Mouse (Mus musculus) embryonic facial prominence, embryonic 15.5 days (tissue): ENCODE measurements around the gene Ccdc85c. TPM values are rescaled to one million over a fixed set of nuclear protein-coding genes. Genes with fewer than 3 reads are reported as not detected.

Experiments used
- ATAC-seq: fragments of 200-750 bp; cut with Nextera tagmentation; 2 replicates; pipeline ENCODE4 v1.8.0; 2017; ENCODE audit warnings: low read depth, moderate TSS enrichment; ENCODE audit not compliant: insufficient number of reproducible peaks, low FRiP score, low TSS enrichment
- H3K27ac ChIP-seq: fragments of 300-500 bp; sonication (generic); replicated peaks from 2 replicates; pipeline ENCODE4 v1.5.1; 2015; ENCODE audit warnings: mild to moderate bottlenecking, inconsistent platforms
- H3K27me3 ChIP-seq: fragments of 300-500 bp; sonication (generic); 2 replicates; pipeline ENCODE4 v1.6.1; 2015; ENCODE audit warnings: inconsistent platforms
- H3K36me3 ChIP-seq: fragments of 300-500 bp; sonication (generic); 2 replicates; pipeline ENCODE4 v1.6.1; 2015; ENCODE audit warnings: mild to moderate bottlenecking, inconsistent platforms
- H3K4me1 ChIP-seq: fragments of 300-500 bp; sonication (generic); 2 replicates; pipeline ENCODE4 v1.6.1; 2015; ENCODE audit warnings: inconsistent platforms
- H3K4me2 ChIP-seq: fragments of 300-500 bp; sonication (generic); replicated peaks from 2 replicates; pipeline ENCODE4 v1.6.1; 2015; ENCODE audit warnings: mild to moderate bottlenecking, inconsistent platforms
- H3K4me3 ChIP-seq: fragments of 300-500 bp; sonication (generic); replicated peaks from 2 replicates; pipeline ENCODE4 v1.5.1; 2015; ENCODE audit warnings: mild to moderate bottlenecking, inconsistent platforms
- H3K9ac ChIP-seq: fragments of 300-500 bp; sonication (generic); 2 replicates; pipeline ENCODE4 v1.6.1; 2015; ENCODE audit warnings: inconsistent platforms
- H3K9me3 ChIP-seq: fragments of 300-500 bp; sonication (generic); replicated peaks from 2 replicates; pipeline ENCODE4 v1.6.1; 2016; ENCODE audit warnings: inconsistent platforms
- WGBS: fragments of 180-500 bp; shearing (Covaris S2); methylation state at CpG from one replicate; pipeline ENCODE4 v1.1.7; 2015; 5-methylcytosine and 5-hydroxymethylcytosine counted together
- polyA plus RNA-seq: library from polyadenylated mRNA; unstranded; fragments of >200 nt; fragmentation: Nextera tagmentation; extraction: Ambion mirVana; gene quantifications from 2 replicates; pipeline ENCODE4 v1.2.1, GENCODE M21; 2015

Ccdc85c gene
- polyA plus RNA-seq, 1 experiment from 2014 or later, result 5.1 TPM

GRCm38 (mm10) chr12:108210623-108211022 is 64.6 kb downstream of the Ccdc85c start:
- no peak for ATAC-seq
- 90% methylated on average over 15 of the region's 15 CpGs for WGBS
- peaks cover 10% of the 10 kb centered on the region for H3K36me3 ChIP-seq
- no peaks in the 10 kb centered on the region for H3K27me3 ChIP-seq
- H3K4me1 ChIP-seq, result peaks cover 52% of the 10 kb centered on the region
- no peak overlapping the region for H3K4me3 ChIP-seq
- no peak overlapping the region for H3K27ac ChIP-seq
- no peak overlapping the region for H3K9ac ChIP-seq
- no peaks in the 10 kb centered on the region for H3K9me3 ChIP-seq
- H3K4me2 ChIP-seq, result no peak overlapping the region

- no peak overlapping the region for H3K4me3 ChIP-seq
- H3K9me3 ChIP-seq, result no peaks in the 10 kb centered on the region
- H3K4me1 ChIP-seq, result peaks cover 37% of the 10 kb centered on the region
- peaks cover 16% of the 10 kb centered on the region for H3K36me3 ChIP-seq
- no peaks in the 10 kb centered on the region for H3K27me3 ChIP-seq
- WGBS, result 30% methylated on average over 13 of the region's 13 CpGs
- H3K4me2 ChIP-seq, result no peak overlapping the region
- ATAC-seq, result no peak
- no peak overlapping the region for H3K27ac ChIP-seq
- H3K9ac ChIP-seq, result no peak overlapping the region
These were observed 66.3 kb downstream of the Ccdc85c start for GRCm38 (mm10) chr12:108208726-108209438.

GRCm38 (mm10) chr12:108208216-108208615 is 67.0 kb downstream of the Ccdc85c start:
- no peak for ATAC-seq
- WGBS, result 84% methylated on average over 9 of the region's 9 CpGs
- Histone ChIP-seq H3K27ac (no peak overlapping the region), H3K9ac (no peak overlapping the region), H3K4me3 (no peak overlapping the region), H3K9me3 (no peaks in the 10 kb centered on the region), H3K36me3 (peaks cover 21% of the 10 kb centered on the region), H3K27me3 (no peaks in the 10 kb centered on the region), H3K4me1 (peaks cover 30% of the 10 kb centered on the region), H3K4me2 (no peak overlapping the region)

- Histone ChIP-seq H3K36me3 (peaks cover 34% of the 10 kb centered on the region), H3K4me1 (peaks cover 14% of the 10 kb centered on the region), H3K9me3 (no peaks in the 10 kb centered on the region), H3K27ac (no peak overlapping the region), H3K27me3 (no peaks in the 10 kb centered on the region), H3K4me3 (no peak overlapping the region), H3K9ac (no peak overlapping the region), H3K4me2 (no peak overlapping the region)
- WGBS, result 7% methylated on average over 5 of the region's 5 CpGs
- 0 out of 2 replicates have a peak, but pooled peaks have one; percentile 48 for ATAC-seq
These were observed 68.6 kb downstream of the Ccdc85c start for GRCm38 (mm10) chr12:108206641-108207040.

GRCm38 (mm10) chr12:108204978-108205377 is 70.2 kb downstream of the Ccdc85c start:
- Histone ChIP-seq H3K4me1 (peaks cover 12% of the 10 kb centered on the region; the same call in 1 of the 2 replicates), H3K4me3 (no peak overlapping the region), H3K9ac (no peak overlapping the region), H3K9me3 (no peaks in the 10 kb centered on the region), H3K4me2 (no peak overlapping the region), H3K36me3 (peaks cover 50% of the 10 kb centered on the region), H3K27me3 (no peaks in the 10 kb centered on the region), H3K27ac (no peak overlapping the region)
- WGBS, result 68% methylated on average over 12 of the region's 12 CpGs
- no peak for ATAC-seq

GRCm38 (mm10) chr12:108203895-108204294 is 71.3 kb downstream of the Ccdc85c start:
- no peak for ATAC-seq

GRCm38 (mm10) chr12:108200094-108200493 is 75.1 kb downstream of the Ccdc85c start:
- WGBS, result 92% methylated on average over 1 of the region's 1 CpGs
- no peaks in the 10 kb centered on the region for H3K9me3 ChIP-seq
- H3K36me3 ChIP-seq, result peaks cover 87% of the 10 kb centered on the region

More at GRCm38 (mm10) chr12:108203895-108204294, 71.3 kb downstream of the Ccdc85c start:
- no peak overlapping the region for H3K4me3 ChIP-seq
- no peaks in the 10 kb centered on the region for H3K9me3 ChIP-seq
- H3K36me3 ChIP-seq, result peaks cover 61% of the 10 kb centered on the region
- H3K4me1 ChIP-seq, result peaks cover 3% of the 10 kb centered on the region; the same call in 1 of the 2 replicates
- H3K27me3 ChIP-seq, result no peaks in the 10 kb centered on the region
- no peak overlapping the region for H3K27ac ChIP-seq
- no peak overlapping the region for H3K9ac ChIP-seq
- WGBS, result 62% methylated on average over 8 of the region's 8 CpGs
- no peak overlapping the region for H3K4me2 ChIP-seq

GRCm38 (mm10) chr12:108198447-108198846 is 76.8 kb downstream of the Ccdc85c start:
- WGBS, result 81% methylated on average over 4 of the region's 4 CpGs
- Histone ChIP-seq H3K36me3 (peaks cover 96% of the 10 kb centered on the region), H3K4me1 (no peaks in the 10 kb centered on the region), H3K9me3 (no peaks in the 10 kb centered on the region), H3K4me3 (no peak overlapping the region), H3K4me2 (no peak overlapping the region), H3K27ac (no peak overlapping the region), H3K27me3 (no peaks in the 10 kb centered on the region), H3K9ac (no peak overlapping the region)
- ATAC-seq, result no peak

More at GRCm38 (mm10) chr12:108200094-108200493, 75.1 kb downstream of the Ccdc85c start:
- ATAC-seq, result no peak
- H3K4me2 ChIP-seq, result no peak overlapping the region
- no peak overlapping the region for H3K27ac ChIP-seq
- H3K4me1 ChIP-seq, result no peaks in the 10 kb centered on the region
- H3K9ac ChIP-seq, result no peak overlapping the region
- no peak overlapping the region for H3K4me3 ChIP-seq
- H3K27me3 ChIP-seq, result no peaks in the 10 kb centered on the region

GRCm38 (mm10) chr12:108195761-108196160 is 79.5 kb downstream of the Ccdc85c start:
- ATAC-seq, result no peak
- Histone ChIP-seq H3K4me1 (no peaks in the 10 kb centered on the region), H3K9me3 (no peaks in the 10 kb centered on the region), H3K4me3 (no peak overlapping the region), H3K36me3 (peaks cover 93% of the 10 kb centered on the region), H3K27ac (no peak overlapping the region), H3K4me2 (no peak overlapping the region), H3K9ac (no peak overlapping the region), H3K27me3 (no peaks in the 10 kb centered on the region)
- 94% methylated on average over 11 of the region's 11 CpGs for WGBS

- WGBS, result 91% methylated on average over 5 of the region's 5 CpGs
- H3K4me1 ChIP-seq, result no peaks in the 10 kb centered on the region
- H3K36me3 ChIP-seq, result peaks cover 88% of the 10 kb centered on the region
- no peak overlapping the region for H3K4me3 ChIP-seq
- H3K9me3 ChIP-seq, result no peaks in the 10 kb centered on the region
- no peak for ATAC-seq
- H3K9ac ChIP-seq, result no peak overlapping the region
- no peaks in the 10 kb centered on the region for H3K27me3 ChIP-seq
- no peak overlapping the region for H3K4me2 ChIP-seq
- no peak overlapping the region for H3K27ac ChIP-seq
These were observed 81.3 kb downstream of the Ccdc85c start for GRCm38 (mm10) chr12:108193878-108194277.

GRCm38 (mm10) chr12:108187541-108188091 is 87.6 kb downstream of the Ccdc85c start:
- H3K36me3 ChIP-seq, result peaks cover 70% of the 10 kb centered on the region
- 90% methylated on average over 6 of the region's 6 CpGs for WGBS
- no peak for ATAC-seq

More at GRCm38 (mm10) chr12:108187541-108188091, 87.6 kb downstream of the Ccdc85c start:
- H3K9ac ChIP-seq, result no peak overlapping the region
- H3K4me2 ChIP-seq, result no peak overlapping the region
- H3K27me3 ChIP-seq, result no peaks in the 10 kb centered on the region
- no peak overlapping the region for H3K27ac ChIP-seq
- no peaks in the 10 kb centered on the region for H3K4me1 ChIP-seq
- H3K4me3 ChIP-seq, result no peak overlapping the region
- H3K9me3 ChIP-seq, result no peaks in the 10 kb centered on the region
